9 mouse cellular contexts compared by ENCODE assay signal in genomic region chr1:86968261-86968964, GRCm38 (mm10).
DNase-seq lines count a peak whose midpoint lies in the region; ATAC-seq and TF ChIP-seq lines count a peak whose summit lies in the region.
"Had no signal": no experiment of that assay in that cellular context is flagged by ENCODE, and none has a peak within 500 bp of the region (broad histone marks: within the 10 kb centered on the region; RNA-seq: fewer than 3 reads in every experiment).

No protein-coding gene starts in this region.

- no peaks in the 10 kb centered on the region for H3K27me3 ChIP-seq in heart, adult 2 months (ENCODE audit: control insufficient read depth, insufficient read depth, low read length)
- no peaks in the 10 kb centered on the region for H3K27me3 ChIP-seq in hindbrain, embryonic 10.5 days (ENCODE audit: insufficient read depth, poor library complexity, severe bottlenecking)
- H3K27me3 ChIP-seq: embryonic facial prominence, embryonic 13.5 days had no signal

- no peaks in the 10 kb centered on the region for H3K36me3 ChIP-seq in heart, adult 2 months (ENCODE audit: control insufficient read depth, insufficient read depth, low read length)
- no peaks in the 10 kb centered on the region for H3K36me3 ChIP-seq in hindbrain, embryonic 10.5 days

- peak; percentile 28 to 29 for DNase-seq in heart, adult 2 months
- no peak for DNase-seq in heart, postnatal 25 days (ENCODE audit: low spot score)
- DNase-seq in Muller cell, postnatal 12 days (ENCODE audit: inconsistent ontology term) = peak; percentile 46
- DNase-seq in kidney, postnatal 4 days = peak; percentile 55 to 67
- no peak for DNase-seq in right cerebral cortex, adult 18-20 months
- no peak for DNase-seq in hindbrain, embryonic 10.5 days (ENCODE audit: low spot score)

- H3K27ac ChIP-seq in heart, adult 2 months = no peak overlapping the region
- H3K27ac ChIP-seq in hindbrain, embryonic 10.5 days = no peak overlapping the region
- H3K27ac ChIP-seq: embryonic facial prominence, embryonic 13.5 days had no signal

- no peak overlapping the region for H3K9ac ChIP-seq in heart, adult 2 months (ENCODE audit: low read depth, low read length)
- H3K9ac ChIP-seq: embryonic facial prominence, embryonic 13.5 days had no signal

- H3K79me2 ChIP-seq in heart, adult 2 months (replicated peaks; ENCODE audit: control insufficient read depth, insufficient read depth, low read length) = no peaks in the 10 kb centered on the region

- 0 out of 2 replicates have a peak, but pooled peaks have one; percentile 44 for ATAC-seq in erythroid progenitor cell, adult 5-6 weeks (replicated peaks; ENCODE audit: low FRiP score, poor library complexity, severe bottlenecking)
- no peak for ATAC-seq in megakaryocyte, adult 5-6 weeks (ENCODE audit: poor library complexity, severe bottlenecking)

- TF ChIP-seq POLR2A in heart, adult 2 months (IDR thresholded peaks at IDR 0.05; ENCODE audit: insufficient read depth, low read depth, low read length) = no peak

- no peak overlapping the region for H3K4me3 ChIP-seq in heart, adult 2 months
- no peak overlapping the region for H3K4me3 ChIP-seq in hindbrain, embryonic 10.5 days
- H3K4me3 ChIP-seq: embryonic facial prominence, embryonic 13.5 days had no signal

- no peaks in the 10 kb centered on the region for H3K4me1 ChIP-seq in heart, adult 2 months (ENCODE audit: control insufficient read depth, insufficient read depth, low read length)
- H3K4me1 ChIP-seq in hindbrain, embryonic 10.5 days (replicated peaks) = peaks cover 14% of the 10 kb centered on the region

- no peak for TF ChIP-seq EP300 in heart, adult 2 months (IDR thresholded peaks at IDR 0.05; ENCODE audit: insufficient read depth, low read depth, low read length)

- peak; percentile 62 for TF ChIP-seq CTCF in heart, adult 2 months (IDR thresholded peaks at IDR 0.05)

- no peaks in the 10 kb centered on the region for H3K9me3 ChIP-seq in hindbrain, embryonic 10.5 days
- H3K9me3 ChIP-seq: embryonic facial prominence, embryonic 13.5 days had no signal

- intact Hi-C loops in heart, adult 2 months (cut with DNase I) = loop anchor here (5.0 kb wide), 2 partner anchors 74 to 301 kb away; no protein-coding TSS in a partner anchor
- intact Hi-C loops in heart, postnatal 25 days (cut with DNase I) = loop anchor here (2.0 kb wide), 1 partner anchor 300 kb away; no protein-coding TSS in a partner anchor

- WGBS in heart, adult 2 months = 49% methylated on average over 6 of the region's 6 CpGs
- WGBS in hindbrain, embryonic 10.5 days = 63% methylated on average over 6 of the region's 6 CpGs

Comparison
In these comparisons a context has a peak if more than half of its experiments do, and no peak if none do; other contexts are left out.
1. DNase-seq: peak in heart, adult 2 months (2 of 2), Muller cell, postnatal 12 days (single experiment) and kidney, postnatal 4 days (2 of 2); none in heart, postnatal 25 days (single experiment), right cerebral cortex, adult 18-20 months (single experiment) and hindbrain, embryonic 10.5 days (single experiment).